Mouse (Mus musculus) heart, postnatal 4 days (tissue): ENCODE data around the gene Crhr2. TPM values are rescaled to one million over a fixed set of nuclear protein-coding genes. Genes with fewer than 3 reads are reported as not detected.

Experiments used
- DNase-seq: peaks from one replicate; pipeline ENCODE4 v3.0.0; 2021
- total RNA-seq, 2 experiments: library from RNA; stranded (reverse); gene quantifications; 2 replicates each; pipeline ENCODE4 v1.2.3; 2021

The Crhr2 gene
- 10 to 100 TPM; 11.4 to 12.0 TPM for total RNA-seq

DNA sequence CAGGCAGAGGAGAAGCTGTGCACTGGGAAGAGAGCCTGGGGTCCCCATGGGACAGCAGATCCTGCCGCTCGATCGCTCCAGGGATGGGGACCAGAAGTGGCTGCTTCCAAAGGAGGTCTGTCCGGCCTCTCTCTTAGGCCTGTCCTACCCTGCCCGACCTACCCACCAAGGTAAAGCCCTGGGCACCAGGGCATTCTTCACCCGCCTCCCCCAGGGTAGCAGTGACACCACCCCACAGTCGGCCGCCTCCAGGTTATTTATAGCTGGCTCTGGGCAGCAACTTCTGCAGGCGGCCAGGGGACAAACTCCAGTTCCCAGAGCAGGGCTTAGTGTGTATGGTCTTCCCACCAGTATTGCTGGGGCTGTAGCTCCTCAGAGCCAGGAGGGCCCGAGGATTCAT lies at the start of gene Crhr2:
Crhr2 (minus strand) TSS at position 223 of the 400 bp plus-strand sequence.
- peak; percentile 55 for DNase-seq

DNA sequence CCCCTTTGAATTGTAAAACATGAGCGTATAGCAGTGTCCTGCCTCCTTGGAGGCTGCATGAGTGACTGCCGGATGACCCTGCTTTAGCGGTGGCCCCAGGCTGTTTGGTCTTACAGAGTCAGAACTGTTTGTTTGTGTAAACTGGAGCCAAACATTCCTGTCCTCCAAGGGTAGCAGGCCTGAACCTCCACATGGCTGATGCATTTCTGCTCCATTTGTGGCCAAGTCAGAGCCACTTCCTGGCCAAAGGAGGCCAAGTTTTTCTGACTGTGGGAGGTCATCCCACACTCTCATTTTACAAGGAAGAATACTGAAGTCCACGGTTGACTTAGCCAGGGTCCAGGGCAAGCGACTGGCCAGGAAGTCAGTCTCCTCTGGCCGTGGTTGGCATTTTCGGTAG lies 46.7 kb upstream of the Crhr2 start:
- no peak for DNase-seq

DNA sequence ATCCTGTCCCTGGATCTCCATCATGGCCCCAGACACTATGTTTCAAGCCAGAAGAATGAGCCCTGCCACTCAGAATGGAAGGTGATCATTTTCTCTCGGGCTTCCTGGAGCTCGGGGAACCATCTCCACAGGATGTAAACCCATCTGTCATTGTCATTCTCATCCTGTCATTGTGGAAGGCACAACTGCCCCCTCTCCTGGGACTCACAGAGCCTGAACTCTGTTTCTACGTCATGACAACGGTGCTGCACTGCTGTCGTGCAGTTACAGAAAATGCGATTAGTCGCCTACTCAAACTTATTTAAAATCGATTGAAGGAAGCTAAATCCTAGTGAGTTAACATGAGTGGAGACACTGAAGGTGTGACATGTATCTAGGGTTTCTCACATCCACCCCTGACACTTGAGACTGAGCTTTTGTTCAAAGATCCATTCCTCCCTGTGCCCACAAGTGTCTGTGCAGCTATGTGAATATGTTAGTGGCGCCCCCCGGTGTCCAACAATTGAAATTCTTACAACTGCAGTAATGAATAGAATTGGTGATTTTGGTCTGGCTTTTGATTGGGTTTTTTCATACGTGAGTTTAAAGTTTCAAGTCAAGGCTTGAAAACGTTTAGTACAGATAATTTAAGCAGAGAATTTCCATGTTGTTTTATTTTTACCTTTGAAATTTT lies 44.4 kb upstream of the Crhr2 start:
- peak; percentile 24 for DNase-seq

DNA sequence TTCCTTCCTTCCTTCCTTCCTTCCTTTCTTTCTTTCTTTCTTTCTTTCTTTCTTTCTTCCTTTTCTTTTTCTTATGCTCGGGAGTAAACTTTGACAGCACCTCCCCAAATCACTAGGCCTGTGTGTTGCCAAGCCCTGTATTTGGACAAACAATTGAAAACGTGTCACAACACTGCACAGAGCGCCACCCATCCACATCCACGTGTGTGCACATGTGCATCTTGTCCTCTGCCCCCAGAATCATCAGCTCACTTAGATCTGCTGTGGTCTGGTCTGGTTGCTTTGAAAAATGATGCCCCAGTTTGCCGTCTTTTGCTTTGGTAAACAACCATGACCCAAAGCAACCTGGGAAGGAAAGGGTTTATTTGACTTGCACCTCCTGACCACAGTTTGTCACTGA lies 43.1 kb upstream of the Crhr2 start:
- DNase-seq, result no peak

DNA sequence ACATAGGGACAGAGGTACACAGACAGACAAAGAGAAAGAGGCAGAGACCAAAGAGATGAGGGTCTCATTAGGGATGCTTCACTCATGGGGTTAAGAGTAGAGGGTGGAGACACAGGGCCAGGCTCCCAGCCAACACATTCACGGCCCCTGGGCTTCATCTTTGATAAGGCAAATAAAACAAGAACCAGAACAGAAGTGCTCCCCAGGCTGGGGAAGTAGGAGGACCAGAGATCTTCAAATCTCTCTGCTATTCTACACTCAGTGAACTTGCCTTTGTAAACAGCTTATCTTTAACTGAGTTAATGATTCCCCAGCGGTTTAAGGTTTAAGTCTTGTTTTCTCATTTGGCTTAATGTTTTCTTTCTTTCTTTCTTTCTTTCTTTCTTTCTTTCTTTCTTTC lies 42.6 kb upstream of the Crhr2 start:
- no peak for DNase-seq

DNA sequence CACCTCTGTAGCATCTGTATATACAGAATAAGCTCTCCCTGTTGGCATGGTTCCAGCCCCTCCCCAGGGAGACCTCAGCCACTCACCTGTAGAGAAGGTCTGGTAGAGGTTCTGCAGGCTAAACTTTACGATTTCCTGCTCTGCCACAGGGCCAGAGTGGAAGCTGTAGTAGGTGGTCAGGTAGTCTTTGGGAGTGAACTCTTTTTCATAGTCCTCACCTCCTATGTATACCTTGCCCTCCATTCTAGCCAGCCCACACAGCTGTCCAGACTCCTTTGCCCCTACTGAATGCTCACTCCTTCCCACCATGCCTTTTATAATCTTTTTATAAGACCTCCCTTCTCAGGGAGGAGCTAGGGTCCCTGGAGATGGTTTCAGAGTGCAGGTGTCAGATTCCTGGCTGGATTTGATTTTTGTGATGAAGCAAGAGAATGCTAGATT lies 41.9 kb upstream of the Crhr2 start, which contains the start of gene Inmt:
Inmt (minus strand) TSS at position 303 of the 441 bp plus-strand sequence.
- DNase-seq, result no peak

DNA sequence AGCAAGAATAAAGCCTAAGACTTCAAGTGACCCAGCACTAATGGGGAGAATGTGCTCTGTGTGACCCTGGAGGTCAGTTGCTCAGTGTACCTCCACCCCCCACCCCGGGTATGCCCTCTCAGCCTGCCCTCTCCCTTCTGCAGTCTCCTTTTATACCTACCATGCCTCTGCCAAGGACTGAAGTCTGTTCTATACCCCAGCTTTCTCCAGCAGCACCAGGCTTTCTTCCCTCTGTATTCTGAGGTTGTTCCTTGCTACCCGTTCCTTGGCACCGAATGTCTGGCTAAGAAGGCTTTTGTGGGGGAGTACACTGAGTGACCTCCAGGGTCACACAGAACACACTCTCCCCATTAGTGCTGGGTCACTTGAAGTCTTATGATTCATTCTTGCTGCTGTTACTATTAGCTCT lies 41.1 kb upstream of the Crhr2 start:
- no peak for DNase-seq

DNA sequence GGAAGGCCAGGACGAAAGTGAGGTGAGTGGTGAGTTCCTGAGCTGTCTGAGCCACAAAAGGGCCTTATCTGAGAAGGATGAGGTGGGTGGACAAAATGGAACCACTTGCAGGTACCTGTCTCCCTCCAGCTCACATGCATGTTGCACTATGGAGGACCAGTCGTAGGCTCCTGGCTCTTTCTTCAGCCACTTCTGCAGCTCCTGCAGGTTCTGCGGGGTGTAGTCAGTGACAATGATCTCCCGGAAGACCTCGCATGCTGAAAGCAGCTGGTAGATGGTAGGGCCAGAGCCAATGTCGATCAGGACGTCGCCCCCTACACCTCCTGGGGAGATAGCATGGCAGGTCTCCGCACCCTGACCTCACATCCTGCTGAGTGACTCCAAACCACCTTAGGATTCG lies 40.4 kb upstream of the Crhr2 start:
- DNase-seq, result no peak

DNA sequence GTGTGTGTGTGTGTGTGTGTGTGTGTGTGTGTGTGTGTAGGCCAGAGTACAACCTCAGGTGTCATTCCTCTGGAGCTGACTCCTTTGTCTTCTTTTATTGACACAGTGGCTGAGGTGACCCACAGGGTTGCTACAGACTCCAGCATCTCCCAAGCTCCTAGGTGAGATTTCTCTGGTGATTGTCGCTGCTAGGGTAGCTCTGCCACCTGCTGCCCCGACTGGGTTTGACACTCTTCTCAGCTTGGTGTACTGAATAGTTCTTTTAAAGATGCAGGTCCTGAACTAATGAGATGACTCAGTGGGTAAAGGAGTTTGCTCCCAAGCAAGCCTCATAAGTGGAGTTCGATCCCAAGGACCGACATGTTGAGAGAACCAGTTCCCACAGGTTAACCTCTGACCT lies 38.8 kb upstream of the Crhr2 start:
- DNase-seq, result no peak

DNA sequence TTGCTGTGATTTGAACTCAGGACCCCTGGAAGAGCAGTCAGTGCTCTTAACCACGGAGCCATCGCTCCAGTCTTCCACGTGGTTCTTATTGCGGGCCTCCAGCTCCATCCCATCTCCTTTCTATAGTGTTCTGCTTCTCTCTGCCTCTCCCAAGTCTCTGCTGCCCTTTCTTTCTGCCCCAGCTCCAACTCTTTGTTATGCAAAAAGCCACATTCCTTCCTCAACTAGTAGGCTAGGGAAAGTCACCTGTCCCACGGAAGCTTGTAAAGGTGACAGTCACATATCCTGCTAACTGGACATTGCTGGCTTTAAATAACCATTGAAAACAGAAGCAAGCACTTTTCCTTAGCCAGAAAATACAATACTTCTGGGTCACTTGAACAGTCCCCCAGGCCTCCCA lies 37.0 kb upstream of the Crhr2 start:
- DNase-seq, result no peak

DNA sequence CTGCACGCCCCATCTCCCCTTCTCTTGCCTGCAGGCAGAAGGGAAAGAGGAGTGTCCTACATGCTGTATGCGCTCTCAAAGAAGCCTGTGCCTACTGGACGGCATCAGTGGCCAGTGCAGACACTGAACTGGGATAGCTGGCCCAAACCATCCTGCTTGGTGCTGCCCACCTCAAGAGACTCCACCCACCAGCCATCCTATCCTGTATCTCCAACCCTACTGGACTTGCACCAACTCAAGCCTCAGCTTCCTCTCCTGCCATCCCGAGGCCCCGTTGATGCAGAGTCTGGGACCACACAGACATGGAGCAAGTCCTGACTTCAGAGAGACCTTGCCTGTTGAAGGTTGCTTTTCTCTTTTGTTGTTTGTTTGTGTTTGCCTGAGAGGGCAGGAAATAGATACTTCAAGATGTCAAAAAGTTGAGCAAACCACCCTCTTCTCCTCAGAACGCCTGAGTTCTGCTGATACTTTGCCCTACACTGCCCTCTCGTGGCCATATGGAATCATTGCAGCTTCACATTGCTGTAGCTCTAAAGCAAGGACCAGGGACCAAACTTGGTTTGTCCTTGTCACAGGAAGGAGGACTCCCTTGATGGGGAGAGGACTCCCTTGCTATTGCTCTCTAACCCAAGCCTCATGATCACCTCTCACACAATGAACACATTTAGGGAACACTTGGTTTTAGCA lies 34.1 kb upstream of the Crhr2 start:
- peak; percentile 79 for DNase-seq

DNA sequence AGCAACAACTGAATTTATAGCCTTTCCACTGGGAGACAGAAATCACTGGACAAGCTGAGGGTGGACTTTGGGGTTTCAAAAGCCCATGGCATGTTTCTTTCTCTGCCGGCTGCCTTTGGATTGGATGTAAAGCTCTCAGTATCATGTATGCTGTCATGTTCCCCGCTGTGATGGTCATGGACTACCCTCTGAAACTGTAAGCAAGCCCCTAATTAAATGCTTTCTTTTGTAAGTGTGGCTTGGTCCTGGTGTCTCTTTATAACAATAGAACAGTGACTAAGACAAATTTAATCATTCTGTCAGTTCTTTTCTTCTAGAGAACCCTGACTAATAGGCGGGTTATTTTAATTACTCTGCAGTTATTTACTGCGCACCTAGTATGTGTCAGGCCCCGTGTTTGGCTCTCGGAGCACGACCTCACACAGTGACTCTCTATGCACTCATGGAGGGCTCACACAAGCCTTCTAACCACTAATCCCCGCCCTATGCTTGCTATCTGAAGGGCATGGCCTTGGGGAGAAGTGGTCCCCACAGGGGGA lies 30.3 kb upstream of the Crhr2 start:
- no peak for DNase-seq

DNA sequence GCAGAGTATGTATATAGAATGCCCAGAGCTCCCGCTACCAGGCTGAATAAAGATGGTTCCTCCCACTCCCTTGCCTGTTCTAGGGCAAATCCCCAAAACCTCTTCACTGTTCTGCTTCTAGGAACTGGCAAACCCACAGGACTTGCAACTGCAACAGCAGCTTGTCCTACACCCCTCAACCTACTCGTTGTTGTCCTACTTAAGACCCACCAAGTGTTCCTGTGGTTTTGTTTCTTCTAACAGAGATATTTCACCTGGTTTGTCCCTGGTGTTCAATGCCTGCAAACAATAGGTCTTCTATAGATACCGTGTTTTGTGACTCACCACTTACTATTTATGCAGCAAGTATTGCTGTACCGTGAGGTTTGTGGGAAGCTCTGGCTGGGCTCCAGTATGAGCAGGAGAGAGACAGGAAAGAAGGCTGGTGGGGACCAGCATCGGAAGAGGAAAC lies 28.5 kb upstream of the Crhr2 start:
- no peak for DNase-seq

DNA sequence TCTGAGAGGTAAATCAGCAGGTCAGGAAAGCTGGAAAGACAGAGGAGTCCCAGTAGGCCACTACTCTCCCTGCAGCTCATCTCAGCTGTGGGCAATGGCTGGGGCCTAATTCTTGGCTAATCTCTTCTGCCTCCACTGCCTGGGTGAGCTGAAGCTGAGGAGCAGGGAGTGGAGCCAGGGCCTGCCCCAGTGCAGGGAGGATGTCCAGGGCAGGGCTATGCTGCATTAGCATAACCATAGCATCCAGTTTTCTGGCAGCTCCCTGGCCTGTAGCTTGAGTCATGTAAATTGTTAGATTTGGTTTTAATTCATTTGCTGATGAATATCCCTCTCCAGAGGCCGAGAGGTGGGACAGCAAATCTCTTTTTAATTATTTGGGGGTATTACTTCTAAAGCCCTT lies 26.4 kb upstream of the Crhr2 start:
- no peak for DNase-seq

DNA sequence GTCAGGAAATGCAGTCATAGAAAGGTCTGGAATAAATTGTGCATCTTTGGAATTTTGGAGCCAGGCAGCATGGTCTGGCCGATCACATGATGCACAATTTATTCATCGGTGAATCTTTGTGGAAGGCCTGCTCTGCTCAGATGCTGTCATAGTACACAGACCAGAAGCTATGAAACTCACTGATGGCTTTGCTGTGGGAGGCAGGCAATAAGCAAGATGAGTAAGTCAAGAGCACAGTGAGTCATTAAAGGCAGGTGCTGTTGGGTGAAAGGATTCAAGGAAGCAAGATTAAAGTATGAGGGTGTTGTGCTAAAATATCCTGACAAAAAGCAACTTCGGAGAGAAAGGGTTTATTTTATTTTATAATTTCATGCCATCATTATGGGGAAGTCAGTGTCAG lies 19.4 kb upstream of the Crhr2 start:
- no peak for DNase-seq

DNA sequence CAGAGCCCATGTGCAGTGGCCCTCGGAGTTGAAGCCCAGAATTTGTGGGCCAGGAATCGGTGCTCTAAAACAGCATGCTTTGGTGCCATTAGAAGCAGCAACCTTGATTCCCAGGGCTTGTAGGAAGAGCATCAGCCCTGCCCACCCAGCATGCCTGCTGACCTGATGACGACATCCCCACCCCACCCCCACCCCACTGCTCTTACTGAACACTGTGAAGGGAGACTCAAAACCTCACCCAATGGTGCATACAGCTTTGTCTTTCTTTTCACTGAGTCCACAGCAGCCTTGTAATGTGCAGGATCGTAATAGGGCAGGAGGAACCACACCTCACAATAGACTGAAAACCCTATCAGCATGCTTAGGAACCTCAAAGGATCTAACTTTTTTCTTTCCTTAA lies 13.3 kb upstream of the Crhr2 start:
- DNase-seq, result no peak

DNA sequence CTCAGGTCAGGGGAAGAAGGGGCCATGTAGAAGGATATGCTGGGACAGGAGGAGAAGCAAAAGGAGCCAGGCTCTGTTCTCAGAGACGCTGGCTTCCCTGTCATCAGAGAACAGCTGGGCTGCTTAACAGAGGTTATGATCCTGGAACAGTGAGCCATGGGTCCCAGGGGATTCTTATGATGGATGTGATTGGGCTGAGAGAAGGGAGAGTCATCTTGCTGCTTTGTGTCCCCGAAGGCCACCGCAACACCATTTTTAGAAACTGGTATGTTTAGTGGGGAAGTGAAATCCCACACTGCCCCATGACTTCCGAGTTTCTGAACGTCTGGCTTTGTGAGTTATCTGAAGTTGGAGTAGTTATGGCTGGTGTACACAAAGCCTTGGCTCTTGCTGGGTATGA lies 12.5 kb upstream of the Crhr2 start:
- DNase-seq, result no peak

DNA sequence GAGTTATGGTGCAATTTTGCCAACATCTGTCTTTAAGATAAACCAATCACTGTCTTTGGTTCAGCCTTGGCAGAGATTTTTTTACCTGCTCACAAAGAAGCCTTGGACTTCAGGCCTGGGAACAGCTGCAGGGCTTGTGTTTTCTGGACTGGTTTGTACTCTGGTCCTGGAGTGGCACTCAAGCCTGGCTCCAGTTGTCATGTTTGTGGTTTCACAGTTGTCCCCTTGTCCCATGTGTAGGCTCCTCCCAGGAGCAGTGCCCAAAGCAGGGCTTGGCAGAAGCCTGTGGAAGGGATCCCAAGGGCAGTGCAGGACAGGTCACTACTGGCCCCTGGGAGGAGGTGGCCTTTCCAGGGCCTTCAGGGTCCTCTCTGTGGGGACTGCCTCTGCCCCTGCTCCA lies 5.5 kb upstream of the Crhr2 start:
- no peak for DNase-seq

DNA sequence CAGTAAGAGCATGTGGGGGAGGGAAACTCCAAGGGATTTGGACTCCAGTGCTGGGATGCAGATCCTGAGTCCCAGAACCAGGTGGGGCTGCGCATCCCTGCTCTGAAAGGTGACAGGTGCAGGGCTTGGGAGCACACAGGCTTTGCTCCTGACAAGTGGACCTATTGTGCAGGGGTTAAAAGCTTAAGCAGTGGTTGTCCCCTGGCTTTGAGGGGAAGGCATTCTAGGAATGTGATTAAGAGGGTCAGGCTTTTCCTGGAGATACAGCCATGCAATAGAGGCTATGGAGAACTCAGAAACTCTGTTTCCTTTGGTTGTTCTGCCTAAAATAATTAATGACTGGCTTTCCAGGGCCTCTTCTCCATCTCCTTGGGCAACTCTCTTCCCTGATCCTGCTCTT lies 609 bp upstream of the Crhr2 start:
- DNase-seq, result no peak

DNA sequence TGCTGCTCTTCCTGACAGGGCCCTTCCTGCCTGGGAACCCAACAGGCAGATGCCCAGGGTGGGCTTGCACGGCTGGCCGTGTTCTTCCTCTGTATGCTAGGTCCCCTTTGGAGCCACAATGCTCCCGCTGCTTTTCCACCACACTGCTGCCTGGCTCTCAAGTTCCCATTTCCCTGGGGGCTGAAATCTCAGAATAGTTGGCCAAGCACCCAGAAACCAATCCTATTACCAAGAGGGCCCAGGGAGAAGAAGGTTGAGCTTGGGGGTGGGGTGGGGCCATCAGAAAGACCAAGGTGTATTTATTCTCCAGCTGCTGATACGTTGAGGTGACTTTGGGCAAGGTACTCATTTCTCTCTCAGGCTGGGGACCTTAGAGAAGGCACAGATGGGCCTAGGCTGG lies 1.5 kb downstream of the Crhr2 start:
- DNase-seq, result no peak

DNA sequence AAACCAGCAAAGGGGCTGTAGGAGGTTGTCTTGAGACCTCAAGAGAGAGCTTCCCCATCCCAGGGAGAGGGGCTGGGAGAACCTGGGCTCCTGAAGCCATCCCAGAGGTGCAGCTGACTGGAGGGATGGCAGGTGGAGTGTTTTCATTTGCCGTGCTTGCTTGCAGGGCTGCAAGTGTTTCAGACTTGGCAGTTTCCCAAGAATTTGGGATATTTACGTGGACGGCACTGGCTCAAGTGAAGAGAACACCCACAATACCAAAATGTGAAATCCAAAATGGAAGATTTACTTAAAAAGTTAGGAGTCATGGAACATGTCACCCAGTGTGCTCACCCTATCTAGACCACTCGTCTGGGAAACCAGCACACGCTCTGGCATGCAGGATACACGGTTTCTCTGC lies 2.2 kb downstream of the Crhr2 start:
- peak; percentile 14 for DNase-seq

DNA sequence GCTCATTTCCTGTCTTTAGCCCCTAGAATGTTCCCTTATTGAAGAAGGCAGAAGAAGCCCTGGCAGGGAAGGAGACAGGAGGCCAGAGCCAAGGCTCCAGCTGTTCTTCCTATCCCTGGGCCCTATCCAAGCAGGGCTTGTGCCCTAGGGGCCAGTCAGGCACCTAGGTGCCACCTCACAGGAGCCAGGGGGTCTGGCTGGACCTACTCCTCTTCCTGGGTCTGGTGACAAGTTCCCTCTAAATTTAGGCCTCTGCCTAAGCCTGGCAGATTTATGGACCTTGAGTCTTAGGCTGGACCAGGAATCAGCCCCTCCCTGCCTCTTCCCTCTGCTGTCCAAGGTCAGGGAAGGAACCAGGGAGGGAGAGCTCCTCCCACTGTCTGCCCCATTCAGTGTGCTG lies 4.4 kb downstream of the Crhr2 start:
- DNase-seq, result no peak

DNA sequence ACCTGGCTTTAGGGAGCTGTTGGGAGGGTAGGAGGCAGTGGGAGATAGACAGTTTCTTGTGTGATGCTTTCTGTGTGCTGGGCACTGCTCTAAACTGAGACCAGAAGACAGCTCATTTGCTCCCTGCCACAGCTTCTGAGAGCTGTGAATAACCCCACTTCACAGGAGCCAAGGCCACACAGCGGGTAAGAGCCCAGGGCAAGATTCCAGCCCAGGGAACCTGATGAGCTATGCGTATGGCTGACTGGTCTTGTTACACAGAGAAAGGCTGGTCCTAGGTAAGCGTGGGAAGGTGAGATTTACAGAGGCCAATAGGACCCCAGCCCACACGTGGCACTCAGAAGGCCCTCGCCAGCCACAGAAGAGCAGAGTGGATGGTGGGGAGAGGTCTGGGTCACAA lies 6.2 kb downstream of the Crhr2 start:
- no peak for DNase-seq

DNA sequence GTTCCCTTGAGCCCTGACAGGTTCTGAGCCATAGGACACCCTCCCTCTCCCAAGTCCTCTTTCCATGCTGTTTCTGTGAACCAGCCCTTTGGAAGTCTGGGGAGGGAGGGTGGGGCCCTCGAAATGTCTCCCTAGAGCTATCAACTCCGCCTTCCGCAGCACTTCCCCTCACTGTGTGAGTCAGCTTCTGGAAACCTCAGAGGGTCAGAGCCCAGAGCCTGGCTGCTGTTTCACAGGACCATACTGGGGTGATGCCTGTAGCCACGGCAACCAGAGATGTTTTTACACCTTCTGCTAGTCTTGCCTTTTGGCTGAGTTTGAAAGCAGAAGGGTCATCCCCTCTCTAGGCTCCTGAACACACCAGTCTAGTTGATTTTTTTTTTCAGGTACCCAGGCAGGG lies 9.8 kb downstream of the Crhr2 start:
- peak; percentile 31 for DNase-seq
